Mouse (Mus musculus) embryonic fibroblast, embryonic 13.5 days (primary cell): ENCODE measurements around the gene Tars.

ENCODE experiments used
- CTCF ChIP-seq: IDR thresholded peaks from 2 replicates; pipeline ENCODE4 v1.5.1; 2011; ENCODE audit warnings: mild to moderate bottlenecking, control low read depth, low read length, moderate library complexity, borderline replicate concordance; ENCODE audit not compliant: insufficient read depth
- POLR2A ChIP-seq: IDR thresholded peaks from 2 replicates; pipeline ENCODE4 v1.6.1; 2011; ENCODE audit warnings: low read depth, mild to moderate bottlenecking, control low read depth, low read length, moderate library complexity

DNA sequence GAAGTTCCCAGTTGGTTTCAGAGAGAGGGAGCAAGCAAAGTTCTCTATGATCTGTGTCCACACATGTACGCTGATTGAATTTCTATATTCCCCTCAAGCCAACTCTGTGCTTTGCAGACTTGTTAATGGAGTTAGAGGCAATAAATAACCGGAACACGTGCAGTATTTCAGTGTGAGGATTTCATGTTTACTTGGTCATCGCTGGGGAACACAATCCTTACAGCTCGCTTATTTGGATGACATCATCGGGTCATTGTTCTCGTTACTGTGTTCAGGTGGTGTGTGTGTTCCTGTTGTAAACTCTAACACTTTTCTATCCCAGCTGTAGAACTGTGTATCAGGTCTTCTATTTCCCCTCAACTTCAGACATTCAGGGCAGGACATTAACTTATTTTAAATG, 12.4 kb upstream of the Tars start:
- TF ChIP-seq CTCF (no peak), POLR2A (no peak)
